Mouse (Mus musculus): ENCODE data around the gene Psmb4. TPM values are rescaled to one million over a fixed set of nuclear protein-coding genes. Genes with fewer than 3 reads are reported as not detected.
A peak's percentile ranks its signal among the peaks of the same experiment; 100 is the strongest.
"Not testable (repeated sequence)": the region's sequence is repeated elsewhere in the genome, so short reads cannot be mapped to it uniquely, and the experiment has no call there.

Gene Psmb4
- polyA plus RNA-seq, 1 experiment from 2014 or later, result 329 TPM

DNA sequence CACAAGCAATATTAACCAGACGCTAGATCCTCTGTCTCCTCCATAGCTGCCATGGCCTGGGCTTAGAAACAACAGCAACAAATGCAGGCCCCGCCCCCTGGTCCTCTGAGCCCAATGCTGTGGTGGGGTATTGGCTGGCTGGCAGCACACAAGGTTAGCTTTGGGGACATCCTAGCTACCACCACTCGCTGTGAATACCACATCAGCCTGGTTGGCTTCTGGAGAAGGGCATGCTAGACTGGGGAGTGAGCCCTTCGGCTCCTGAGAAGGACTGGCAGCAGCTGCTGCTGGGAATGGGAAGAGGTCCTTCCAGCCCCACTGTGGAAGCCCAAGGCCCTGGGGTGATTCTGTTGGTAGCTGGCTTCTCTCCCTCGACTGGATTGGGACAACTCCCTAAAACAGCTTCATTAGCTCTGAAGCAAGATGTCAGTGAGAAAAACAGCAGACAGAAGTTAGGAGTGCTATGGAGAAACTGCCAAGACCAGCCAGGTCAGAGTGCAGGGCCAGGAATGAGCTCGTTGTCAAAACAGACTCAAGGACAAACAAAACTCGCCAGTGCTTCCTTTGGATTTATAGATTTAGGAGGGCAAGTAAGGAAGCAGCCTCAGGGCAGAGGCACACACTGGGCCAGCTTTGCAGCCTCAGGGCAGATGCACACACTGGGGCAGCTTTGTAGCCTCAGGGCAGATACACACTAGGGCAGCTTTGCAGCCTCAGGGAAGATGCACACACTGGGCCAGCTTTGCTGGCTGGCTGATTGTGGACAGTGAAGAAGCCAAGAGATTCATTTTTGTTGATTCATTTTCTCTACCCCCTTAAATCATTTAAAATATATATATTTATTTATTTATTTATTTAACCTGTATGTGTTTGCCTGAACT is 43.9 kb upstream of the Psmb4 start:
- not testable (repeated sequence) for H3K36me3 ChIP-seq (ENCODE audit: insufficient read depth, low read length); H3K4me1 ChIP-seq (replicated peaks; ENCODE audit: insufficient read depth, low read length); H3K9me3 ChIP-seq (replicated peaks; ENCODE audit: low read length); H3K9ac ChIP-seq (ENCODE audit: low read depth, low read length); H3K4me3 ChIP-seq (replicated peaks; ENCODE audit: low read depth, low read length); H3K4me2 ChIP-seq (ENCODE audit: low read length); H3K27me3 ChIP-seq (ENCODE audit: insufficient read depth, low read length)
- ATAC-seq (replicated peaks; ENCODE audit: low FRiP score, low read depth) (peak; percentile 19; the same call in 1 of the 2 replicates), DNase-seq (ENCODE audit: low spot score) (peak; percentile 86)
- peak overlapping the region; percentile 77 for H3K27ac ChIP-seq
- WGBS, result 31% methylated on average over 7 of the region's 7 CpGs

DNA sequence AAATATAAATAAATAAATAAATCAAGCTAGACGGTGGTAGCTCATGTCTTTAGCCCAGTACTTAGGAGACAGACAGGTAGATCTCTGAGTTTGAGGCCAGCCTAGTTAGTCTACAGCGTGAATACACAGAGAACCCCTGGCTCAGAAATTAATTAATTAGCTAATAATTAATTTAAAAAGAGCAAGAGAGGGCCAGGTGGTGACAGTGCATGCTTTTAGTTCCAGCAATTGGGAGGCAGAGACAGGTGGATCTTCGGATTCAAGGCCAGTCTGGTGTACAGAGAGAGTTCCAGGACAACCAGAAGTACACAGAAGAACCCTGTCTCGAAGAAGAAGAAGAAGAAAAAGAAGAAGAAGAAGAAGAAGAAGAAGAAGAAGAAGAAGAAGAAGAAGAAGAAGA is 42.2 kb upstream of the Psmb4 start:
- not testable (repeated sequence) for DNase-seq (ENCODE audit: low spot score); H3K27ac ChIP-seq; H3K4me2 ChIP-seq (ENCODE audit: low read length); H3K27me3 ChIP-seq (ENCODE audit: insufficient read depth, low read length); H3K9ac ChIP-seq (ENCODE audit: low read depth, low read length); H3K9me3 ChIP-seq (replicated peaks; ENCODE audit: low read length); H3K36me3 ChIP-seq (ENCODE audit: insufficient read depth, low read length); H3K4me1 ChIP-seq (replicated peaks; ENCODE audit: insufficient read depth, low read length); ATAC-seq (replicated peaks; ENCODE audit: low FRiP score, low read depth); H3K4me3 ChIP-seq (replicated peaks; ENCODE audit: low read depth, low read length)
- WGBS, result 75% methylated on average over 3 of the region's 4 CpGs

DNA sequence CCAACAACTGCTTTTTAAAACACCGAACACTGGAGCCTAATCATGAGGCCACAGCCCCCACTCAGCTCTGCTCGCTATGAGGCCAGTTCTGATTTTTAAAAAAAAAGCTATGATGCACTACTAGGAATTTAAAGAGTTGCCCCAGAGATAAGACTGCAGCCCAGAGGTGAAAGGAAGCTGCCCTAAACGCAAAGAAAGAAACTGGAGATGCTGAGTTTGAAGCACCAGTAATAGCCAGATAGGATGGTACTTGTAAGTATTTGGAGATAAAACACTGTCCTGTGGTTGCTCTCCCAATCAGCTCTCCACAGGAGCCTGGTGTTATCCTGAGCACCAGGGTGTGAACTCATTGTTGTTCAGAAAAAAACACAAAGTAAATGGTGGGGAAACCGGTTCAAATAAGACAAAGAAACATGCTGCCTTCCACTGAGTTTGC is 39.6 kb upstream of the Psmb4 start:
- H3K27ac ChIP-seq; H3K9ac ChIP-seq (ENCODE audit: low read depth, low read length); H3K4me3 ChIP-seq (replicated peaks; ENCODE audit: low read depth, low read length); H3K27me3 ChIP-seq (ENCODE audit: insufficient read depth, low read length); H3K4me2 ChIP-seq (ENCODE audit: low read length); H3K9me3 ChIP-seq (replicated peaks; ENCODE audit: low read length); H3K4me1 ChIP-seq (replicated peaks; ENCODE audit: insufficient read depth, low read length); ATAC-seq (replicated peaks; ENCODE audit: low FRiP score, low read depth); DNase-seq (ENCODE audit: low spot score); H3K36me3 ChIP-seq (ENCODE audit: insufficient read depth, low read length): not testable (repeated sequence)
- 46% methylated on average over 4 of the region's 4 CpGs for WGBS

DNA sequence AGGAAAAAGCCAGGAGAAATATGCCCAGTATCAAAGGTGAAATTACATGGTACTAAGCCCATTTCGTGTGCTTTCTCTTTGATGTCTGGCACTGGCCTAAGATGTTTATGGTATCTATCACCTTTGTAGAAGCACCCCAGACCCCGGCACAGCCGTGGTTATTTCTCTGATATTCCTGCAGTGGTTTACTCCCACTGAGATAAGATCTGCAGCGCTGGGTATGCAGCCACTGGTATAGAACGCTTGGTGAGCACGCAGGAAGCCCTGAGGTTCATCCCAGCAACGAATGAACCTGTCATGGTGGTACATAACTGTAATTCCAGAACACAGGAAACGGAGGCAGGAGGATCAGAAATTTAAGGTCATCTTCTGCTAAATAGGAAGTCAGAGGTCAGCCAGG is 37.9 kb upstream of the Psmb4 start:
- no peaks in the 10 kb centered on the region for H3K36me3 ChIP-seq (ENCODE audit: insufficient read depth, low read length)
- no peaks in the 10 kb centered on the region for H3K27me3 ChIP-seq (ENCODE audit: insufficient read depth, low read length)
- WGBS, result 27% methylated on average over 8 of the region's 8 CpGs
- no peak for TF ChIP-seq CTCF (IDR thresholded peaks at IDR 0.05; ENCODE audit: low read depth)
- no peak overlapping the region for H3K27ac ChIP-seq
- H3K4me2 ChIP-seq (ENCODE audit: low read length), result no peak overlapping the region
- H3K4me1 ChIP-seq (replicated peaks; ENCODE audit: insufficient read depth, low read length), result no peaks in the 10 kb centered on the region; the same call in 1 of the 2 replicates
- no peaks in the 10 kb centered on the region for H3K9me3 ChIP-seq (replicated peaks; ENCODE audit: low read length)
- H3K9ac ChIP-seq (ENCODE audit: low read depth, low read length), result no peak overlapping the region
- no peak for DNase-seq (ENCODE audit: low spot score)
- ATAC-seq (replicated peaks; ENCODE audit: low FRiP score, low read depth), result no peak
- H3K4me3 ChIP-seq (replicated peaks; ENCODE audit: low read depth, low read length), result no peak overlapping the region

DNA sequence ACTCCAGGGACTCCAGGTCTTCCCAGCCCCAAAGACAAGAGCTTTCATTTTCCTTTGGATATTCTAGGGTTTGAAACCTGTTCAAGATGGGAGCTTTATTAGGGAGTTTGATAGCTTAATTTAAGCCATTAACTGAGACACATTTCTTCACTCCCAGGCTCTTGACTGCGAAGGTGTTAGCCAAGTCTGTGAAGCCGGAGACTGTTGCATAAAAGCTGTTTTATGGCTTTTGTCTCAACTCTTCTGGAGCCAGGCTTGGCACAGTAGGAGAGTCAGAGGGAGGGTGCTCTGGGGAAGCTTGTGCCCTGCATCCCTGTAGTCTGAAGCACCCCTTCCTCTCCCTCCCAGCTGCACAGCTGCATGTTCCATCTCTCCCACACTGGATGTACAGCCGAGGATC is 35.6 kb upstream of the Psmb4 start:
- DNase-seq (ENCODE audit: low spot score) (no peak), ATAC-seq (replicated peaks; ENCODE audit: low FRiP score, low read depth) (no peak)
- WGBS, result 20% methylated on average over 3 of the region's 3 CpGs
- H3K27me3 ChIP-seq (ENCODE audit: insufficient read depth, low read length), result no peaks in the 10 kb centered on the region
- no peak overlapping the region for H3K4me3 ChIP-seq (replicated peaks; ENCODE audit: low read depth, low read length)
- H3K27ac ChIP-seq, result no peak overlapping the region
- H3K4me2 ChIP-seq (ENCODE audit: low read length), result no peak overlapping the region
- TF ChIP-seq CTCF (IDR thresholded peaks at IDR 0.05; ENCODE audit: low read depth), result no peak
- H3K4me1 ChIP-seq (replicated peaks; ENCODE audit: insufficient read depth, low read length), result peaks cover 3% of the 10 kb centered on the region; the same call in 1 of the 2 replicates
- H3K9ac ChIP-seq (ENCODE audit: low read depth, low read length), result no peak overlapping the region
- H3K9me3 ChIP-seq (replicated peaks; ENCODE audit: low read length), result no peaks in the 10 kb centered on the region
- no peaks in the 10 kb centered on the region for H3K36me3 ChIP-seq (ENCODE audit: insufficient read depth, low read length)

DNA sequence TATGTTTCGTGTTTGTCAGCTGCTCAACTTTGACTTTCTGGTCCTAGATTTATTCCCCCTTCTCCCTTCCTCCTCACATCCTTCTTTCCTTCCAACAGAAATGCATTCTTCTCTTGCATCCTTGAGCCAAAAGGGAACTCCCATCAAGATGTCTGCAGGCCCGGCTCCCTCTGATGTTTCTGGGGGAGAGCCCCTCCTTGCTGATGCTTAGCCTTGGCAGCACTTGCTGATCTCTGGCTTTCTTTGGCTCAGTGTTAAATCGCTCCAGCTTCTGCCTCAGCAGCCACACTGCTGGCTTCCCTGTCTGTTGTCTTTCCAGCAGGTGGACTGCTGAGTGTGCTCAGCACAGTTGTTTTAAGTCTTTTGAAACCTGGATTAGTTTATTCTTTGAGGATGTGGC is 34.3 kb upstream of the Psmb4 start:
- DNase-seq (ENCODE audit: low spot score), result peak; percentile 22
- 40% methylated on average over 3 of the region's 3 CpGs for WGBS

More for the DNA sequence above, 34.3 kb upstream of the Psmb4 start:
- no peaks in the 10 kb centered on the region for H3K36me3 ChIP-seq (ENCODE audit: insufficient read depth, low read length)
- H3K4me1 ChIP-seq (replicated peaks; ENCODE audit: insufficient read depth, low read length), result peaks cover 4% of the 10 kb centered on the region; the same call in 1 of the 2 replicates
- no peaks in the 10 kb centered on the region for H3K27me3 ChIP-seq (ENCODE audit: insufficient read depth, low read length)
- no peak for TF ChIP-seq CTCF (IDR thresholded peaks at IDR 0.05; ENCODE audit: low read depth)
- no peak overlapping the region for H3K4me2 ChIP-seq (ENCODE audit: low read length)
- no peak overlapping the region for H3K27ac ChIP-seq
- H3K9me3 ChIP-seq (replicated peaks; ENCODE audit: low read length), result no peaks in the 10 kb centered on the region
- ATAC-seq (replicated peaks; ENCODE audit: low FRiP score, low read depth), result no peak
- no peak overlapping the region for H3K9ac ChIP-seq (ENCODE audit: low read depth, low read length)
- H3K4me3 ChIP-seq (replicated peaks; ENCODE audit: low read depth, low read length), result no peak overlapping the region

Measured in kidney, postnatal 0 days (tissue).